Mouse (Mus musculus) macrophage (primary cell): Measurements from ENCODE around the gene Olfr195. TPM values are rescaled to one million over a fixed set of nuclear protein-coding genes. Genes with fewer than 3 reads are reported as not detected.
"Not testable (repeated sequence)": the region's sequence is repeated elsewhere in the genome, so short reads cannot be mapped to it uniquely, and the experiment has no call there.

Experiments
- H3K27ac ChIP-seq: fragments of 350-480 bp; formaldehyde crosslinking; 2 replicates; pipeline ENCODE4 v1.9.0; 2021
- H3K36me3 ChIP-seq: fragments of 350-480 bp; formaldehyde crosslinking; 2 replicates; pipeline ENCODE4 v1.9.0; 2021; ENCODE audit errors: inconsistent target
- H3K4me3 ChIP-seq: fragments of 350-480 bp; formaldehyde crosslinking; 2 replicates; pipeline ENCODE4 v1.9.0; 2021; ENCODE audit errors: inconsistent target
- H3K79me2 ChIP-seq: fragments of 350-480 bp; formaldehyde crosslinking; 2 replicates; pipeline ENCODE4 v1.9.0; 2021; ENCODE audit errors: inconsistent target
- WGBS: methylation state at CpG from one replicate; pipeline ENCODE4 v1.1.7; 2026; ENCODE audit warnings: inconsistent platforms; ENCODE audit not compliant: missing documents; 5-methylcytosine and 5-hydroxymethylcytosine counted together
- polyA plus RNA-seq: library from polyadenylated mRNA; stranded (reverse); fragments of 250-400 nt; gene quantifications from 3 replicates; pipeline ENCODE4 v1.2.4, GENCODE M21; 2018; ENCODE audit warnings: inconsistent platforms
- total RNA-seq, 78 experiments: library from RNA; depleted of rRNA; stranded (reverse); fragments of 250-400 nt; gene quantifications; 1 replicate in 9 of 78; 2 replicates in 24 of 78; 3 replicates in 43 of 78; 4 replicates in 2 of 78; pipeline ENCODE4 v1.2.4; 2018; ENCODE audit warnings: inconsistent platforms in 56 of 78

Olfr195 gene
- total RNA-seq (2018; cell fraction: chromatin; rRNA removed): not detected
- not detected for total RNA-seq (2018; cell fraction: cytosol; rRNA removed)
- total RNA-seq (2018; cell fraction: nucleus; rRNA removed): not detected
- polyA plus RNA-seq: not detected in 3 replicates

GRCm38 (mm10) chr16:59146746-59147145 is at the start of gene Olfr195:
TSS of gene Olfr195 (plus strand) at chr16:59147046.
- no peaks in the 10 kb centered on the region for H3K36me3 ChIP-seq
- H3K27ac ChIP-seq: no peak within 1 kb of the TSS
- H3K79me2 ChIP-seq: no peaks in the 10 kb centered on the region
- no peak within 1 kb of the TSS for H3K4me3 ChIP-seq
- WGBS: 90% methylated on average over 1 of the region's 1 CpGs

GRCm38 (mm10) chr16:59105312-59105711 is 41.5 kb upstream of the Olfr195 start:
- no peaks in the 10 kb centered on the region for H3K36me3 ChIP-seq
- 76% methylated on average over 2 of the region's 2 CpGs for WGBS
- H3K27ac ChIP-seq: no peak overlapping the region
- no peaks in the 10 kb centered on the region for H3K79me2 ChIP-seq
- no peak overlapping the region for H3K4me3 ChIP-seq

GRCm38 (mm10) chr16:59108522-59108921 is 38.3 kb upstream of the Olfr195 start:
- WGBS: 69% methylated on average over 4 of the region's 5 CpGs
- H3K36me3 ChIP-seq, H3K79me2 ChIP-seq, H3K4me3 ChIP-seq, H3K27ac ChIP-seq: not testable (repeated sequence)

GRCm38 (mm10) chr16:59111781-59112180 is 35.1 kb upstream of the Olfr195 start, which contains the start of gene Olfr193:
TSS of gene Olfr193 (minus strand) at chr16:59111881.
- Histone ChIP-seq H3K36me3 (no peaks in the 10 kb centered on the region), H3K79me2 (no peaks in the 10 kb centered on the region), H3K4me3 (no peak within 1 kb of the TSS), H3K27ac (no peak within 1 kb of the TSS)
- WGBS: 100% methylated on average over 1 of the region's 1 CpGs

GRCm38 (mm10) chr16:59120969-59121368 is 25.9 kb upstream of the Olfr195 start, which contains the start of gene Olfr194:
TSS of gene Olfr194 (minus strand) at chr16:59121069.
- H3K4me3 ChIP-seq: no peak within 1 kb of the TSS
- H3K36me3 ChIP-seq: no peaks in the 10 kb centered on the region
- no peaks in the 10 kb centered on the region for H3K79me2 ChIP-seq
- no peak within 1 kb of the TSS for H3K27ac ChIP-seq

- Histone ChIP-seq H3K27ac (no peak overlapping the region), H3K79me2 (no peaks in the 10 kb centered on the region), H3K36me3 (no peaks in the 10 kb centered on the region), H3K4me3 (no peak overlapping the region)
- WGBS: 94% methylated on average over 1 of the region's 1 CpGs
Measured at GRCm38 (mm10) chr16:59130740-59131139, 16.1 kb upstream of the Olfr195 start.

- no peak overlapping the region for H3K4me3 ChIP-seq
- no peaks in the 10 kb centered on the region for H3K36me3 ChIP-seq
- no peaks in the 10 kb centered on the region for H3K79me2 ChIP-seq
- no peak overlapping the region for H3K27ac ChIP-seq
Measured at GRCm38 (mm10) chr16:59141105-59141504, 5.7 kb upstream of the Olfr195 start.

- no peaks in the 10 kb centered on the region for H3K79me2 ChIP-seq
- H3K27ac ChIP-seq: no peak overlapping the region
- WGBS: 100% methylated on average over 2 of the region's 2 CpGs
Measured at GRCm38 (mm10) chr16:59151996-59152395, 5.2 kb downstream of the Olfr195 start.

GRCm38 (mm10) chr16:59170354-59170753 is 23.5 kb downstream of the Olfr195 start, which contains the start of gene Olfr196:
TSS of gene Olfr196 (minus strand) at chr16:59170454.
- Histone ChIP-seq H3K79me2 (no peaks in the 10 kb centered on the region), H3K4me3 (no peak within 1 kb of the TSS), H3K36me3 (no peaks in the 10 kb centered on the region), H3K27ac (no peak within 1 kb of the TSS)
- 85% methylated on average over 3 of the region's 3 CpGs for WGBS

More at GRCm38 (mm10) chr16:59151996-59152395, 5.2 kb downstream of the Olfr195 start:
- Histone ChIP-seq H3K36me3 (no peaks in the 10 kb centered on the region), H3K4me3 (no peak overlapping the region)

Other genes with a start within 250 kb of the Olfr195 start
- not detected in 3 replicates for gene Olfr181, start 218.3 kb upstream of the Olfr195 start, polyA plus RNA-seq
- gene Olfr180, start 217.7 kb upstream of the Olfr195 start, polyA plus RNA-seq: not detected in 3 replicates
- gene Olfr183, start 151.7 kb upstream of the Olfr195 start, polyA plus RNA-seq: not detected in 3 replicates
- not detected in 3 replicates for gene Olfr186, start 116.8 kb upstream of the Olfr195 start, polyA plus RNA-seq
- gene Olfr187, start 107.3 kb upstream of the Olfr195 start, polyA plus RNA-seq: not detected in 3 replicates
- gene Olfr190, start 69.0 kb upstream of the Olfr195 start, polyA plus RNA-seq: not detected in 3 replicates
- gene Olfr191, start 57.2 kb upstream of the Olfr195 start, polyA plus RNA-seq: not detected in 3 replicates
- not detected in 3 replicates for gene Olfr193, start 35.2 kb upstream of the Olfr195 start, polyA plus RNA-seq
- gene Olfr194, start 26.0 kb upstream of the Olfr195 start, polyA plus RNA-seq: not detected in 3 replicates
- gene Olfr196, start 23.4 kb downstream of the Olfr195 start, polyA plus RNA-seq: not detected in 3 replicates
- not detected in 3 replicates for gene Olfr198, start 56.5 kb downstream of the Olfr195 start, polyA plus RNA-seq
- not detected in 3 replicates for gene Olfr199, start 72.7 kb downstream of the Olfr195 start, polyA plus RNA-seq
- gene Olfr201, start 125.6 kb downstream of the Olfr195 start, polyA plus RNA-seq: not detected in 3 replicates
- gene Olfr202, start 139.7 kb downstream of the Olfr195 start, polyA plus RNA-seq: not detected in 3 replicates
- not detected in 3 replicates for gene Olfr203, start 151.8 kb downstream of the Olfr195 start, polyA plus RNA-seq
- not detected in 3 replicates for gene Olfr204, start 171.2 kb downstream of the Olfr195 start, polyA plus RNA-seq
- gene Olfr205, start 184.1 kb downstream of the Olfr195 start, polyA plus RNA-seq: not detected in 3 replicates
- not detected in 3 replicates for gene Olfr206, start 202.2 kb downstream of the Olfr195 start, polyA plus RNA-seq
- gene Olfr209, start 216.9 kb downstream of the Olfr195 start, polyA plus RNA-seq: not detected in 3 replicates